In the genomic region with DNA sequence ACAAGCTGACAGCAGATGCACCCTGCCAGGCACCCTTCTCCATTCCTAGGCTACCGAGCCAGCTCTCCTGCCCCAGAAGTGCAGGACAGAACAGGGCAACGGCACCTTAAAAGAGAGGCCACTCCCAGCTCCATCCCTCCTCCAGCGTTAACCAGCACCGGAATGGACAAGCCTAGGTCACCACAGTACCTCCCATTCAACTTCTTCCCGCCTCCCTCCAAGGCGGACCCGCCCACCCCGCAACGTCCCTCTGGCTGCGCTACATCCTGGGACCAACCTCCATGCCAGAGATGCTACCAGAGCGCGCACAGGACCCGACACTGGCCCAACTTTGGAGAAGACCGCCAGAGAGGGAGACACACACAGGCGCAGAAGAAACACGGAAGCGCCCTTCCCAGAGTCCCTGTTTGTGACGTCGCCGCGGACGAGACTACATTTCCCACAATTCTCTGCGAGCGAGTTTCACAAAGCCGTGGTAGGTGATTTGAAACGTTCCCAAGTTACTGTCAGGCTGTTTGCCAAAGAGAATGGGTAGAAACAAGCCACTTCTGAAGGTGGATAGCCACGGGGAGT, we compare ENCODE assay signal across 8 mouse cellular contexts. TPM values are rescaled to one million over a fixed set of nuclear protein-coding genes. Genes with fewer than 3 reads are reported as not detected.
A peak's percentile ranks its signal among the peaks of the same experiment; 100 is the strongest.
DNase-seq lines count a peak whose midpoint lies in the region; ATAC-seq and TF ChIP-seq lines count a peak whose summit lies in the region.

Gene Zfp712, minus strand, starts transcription at position 385 of the 573 bp plus-strand sequence.

- peak; percentile 32; the same call in 1 of the 2 replicates for TF ChIP-seq CTCF in liver, embryonic 14.5 days (IDR thresholded peaks at IDR 0.05; ENCODE audit: low read depth)
- no peak for TF ChIP-seq CTCF in stomach, postnatal 0 days (IDR thresholded peaks at IDR 0.05; ENCODE audit: low read depth)

- DNase-seq in c-Kit-negative CD71-positive TER-119-positive erythroid progenitor cells, embryonic 14.5 days (ENCODE audit: low read depth, low spot score): peak; percentile 77
- DNase-seq in forebrain, embryonic 10.5 days (ENCODE audit: extremely low spot score, low spot score): peak; percentile 87
- peak; percentile 95 to 97 for DNase-seq in kidney, postnatal 25 days
- DNase-seq in liver, embryonic 14.5 days (ENCODE audit: low read depth in 3 of 3, low spot score in 3 of 3): peak; percentile 77 to 84 (median 77)
- peak; percentile 91 for DNase-seq in neural tube, embryonic 11.5 days (ENCODE audit: low spot score)
- peak; percentile 91 for DNase-seq in stomach, postnatal 0 days (ENCODE audit: low spot score)

- peak within 1 kb of the TSS; percentile 83 for H3K4me2 ChIP-seq in heart, embryonic 15.5 days
- peak within 1 kb of the TSS; percentile 91 for H3K4me2 ChIP-seq in liver, embryonic 14.5 days (ENCODE audit: low read depth)
- H3K4me2 ChIP-seq in neural tube, embryonic 11.5 days (ENCODE audit: low read depth): peak within 1 kb of the TSS; percentile 51
- peak within 1 kb of the TSS; percentile 73 for H3K4me2 ChIP-seq in stomach, postnatal 0 days (replicated peaks; ENCODE audit: low read depth)

- TF ChIP-seq EP300 in liver, embryonic 14.5 days (IDR thresholded peaks at IDR 0.05; ENCODE audit: low read depth): no peak
- TF ChIP-seq EP300 in stomach, postnatal 0 days (optimal IDR thresholded peaks at IDR 0.05): no peak

- H3K36me3 ChIP-seq in forebrain, embryonic 10.5 days (replicated peaks): peaks cover 6% of the 10 kb centered on the region; the same call in 1 of the 2 replicates
- H3K36me3 ChIP-seq in heart, embryonic 15.5 days: no peaks in the 10 kb centered on the region
- no peaks in the 10 kb centered on the region for H3K36me3 ChIP-seq in liver, embryonic 14.5 days (replicated peaks; ENCODE audit: control insufficient read depth, insufficient read depth, low read depth)
- H3K36me3 ChIP-seq in neural tube, embryonic 11.5 days (ENCODE audit: control insufficient read depth, insufficient read depth, low read length): no peaks in the 10 kb centered on the region; the same call in 1 of the 2 replicates
- no peaks in the 10 kb centered on the region for H3K36me3 ChIP-seq in stomach, postnatal 0 days (ENCODE audit: control insufficient read depth, insufficient read depth, low read length)

- peak within 1 kb of the TSS; percentile 69 for H3K9ac ChIP-seq in heart, embryonic 15.5 days
- peak within 1 kb of the TSS; percentile 79 for H3K9ac ChIP-seq in liver, embryonic 14.5 days (replicated peaks)
- H3K9ac ChIP-seq in neural tube, embryonic 11.5 days (ENCODE audit: low read length): peak within 1 kb of the TSS; percentile 60
- peak within 1 kb of the TSS; percentile 52 for H3K9ac ChIP-seq in stomach, postnatal 0 days (ENCODE audit: low read length)

- peaks cover 17% of the 10 kb centered on the region for H3K9me3 ChIP-seq in forebrain, embryonic 10.5 days
- no peaks in the 10 kb centered on the region for H3K9me3 ChIP-seq in heart, embryonic 15.5 days (replicated peaks)
- no peaks in the 10 kb centered on the region for H3K9me3 ChIP-seq in liver, embryonic 14.5 days (ENCODE audit: control insufficient read depth, low read length)
- H3K9me3 ChIP-seq in neural tube, embryonic 11.5 days (ENCODE audit: control insufficient read depth, low read length): no peaks in the 10 kb centered on the region; the same call in 1 of the 2 replicates
- H3K9me3 ChIP-seq in stomach, postnatal 0 days (ENCODE audit: control insufficient read depth, low read length): no peaks in the 10 kb centered on the region

- peak; percentile 93 for ATAC-seq in CD4-positive, CD25-positive, alpha-beta regulatory T cell, adult 4 months
- peak; percentile 93 for ATAC-seq in heart, embryonic 15.5 days (replicated peaks; ENCODE audit: insufficient number of reproducible peaks, insufficient read depth, low FRiP score, low read depth)
- peak; percentile 99 for ATAC-seq in liver, embryonic 14.5 days (ENCODE audit: insufficient read depth)
- peak; percentile 94 for ATAC-seq in neural tube, embryonic 11.5 days (ENCODE audit: insufficient read depth, low FRiP score, low TSS enrichment)
- peak; percentile 98 for ATAC-seq in stomach, postnatal 0 days (ENCODE audit: low FRiP score, low TSS enrichment)

- under 1% methylated on average over 27 of the region's 27 CpGs for WGBS in forebrain, embryonic 10.5 days
- WGBS in heart, embryonic 15.5 days: under 1% methylated on average over 27 of the region's 27 CpGs
- WGBS in liver, embryonic 14.5 days (ENCODE audit: insufficient replicate concordance): under 1% methylated on average over 27 of the region's 27 CpGs
- under 1% methylated on average over 27 of the region's 27 CpGs for WGBS in neural tube, embryonic 11.5 days
- WGBS in stomach, postnatal 0 days: under 1% methylated on average over 27 of the region's 27 CpGs

- H3K27ac ChIP-seq in forebrain, embryonic 10.5 days: peak within 1 kb of the TSS; percentile 90
- peak within 1 kb of the TSS; percentile 92 for H3K27ac ChIP-seq in heart, embryonic 15.5 days
- peak within 1 kb of the TSS; percentile 81 for H3K27ac ChIP-seq in liver, embryonic 14.5 days
- H3K27ac ChIP-seq in neural tube, embryonic 11.5 days (ENCODE audit: low read depth, low read length): no peak within 1 kb of the TSS
- H3K27ac ChIP-seq in stomach, postnatal 0 days (replicated peaks): peak within 1 kb of the TSS; percentile 78

- H3K4me3 ChIP-seq in forebrain, embryonic 10.5 days: peak within 1 kb of the TSS; percentile 77
- H3K4me3 ChIP-seq in heart, embryonic 15.5 days: peak within 1 kb of the TSS; percentile 77
- H3K4me3 ChIP-seq in liver, embryonic 14.5 days (ENCODE audit: insufficient read depth in 1 of 2, low read depth in 2 of 2, low read length in 2 of 2): peak within 1 kb of the TSS; percentile 85 to 97
- H3K4me3 ChIP-seq in neural tube, embryonic 11.5 days (ENCODE audit: low read depth, low read length): peak within 1 kb of the TSS; percentile 64
- peak within 1 kb of the TSS; percentile 54 for H3K4me3 ChIP-seq in stomach, postnatal 0 days (ENCODE audit: low read depth, low read length)

- H3K27me3 ChIP-seq in forebrain, embryonic 10.5 days (ENCODE audit: poor library complexity, severe bottlenecking): no peaks in the 10 kb centered on the region
- H3K27me3 ChIP-seq in heart, embryonic 15.5 days: no peaks in the 10 kb centered on the region
- H3K27me3 ChIP-seq in liver, embryonic 14.5 days (ENCODE audit: control insufficient read depth, insufficient read depth, low read length): no peaks in the 10 kb centered on the region
- no peaks in the 10 kb centered on the region for H3K27me3 ChIP-seq in neural tube, embryonic 11.5 days (ENCODE audit: control insufficient read depth, insufficient read depth, low read length)
- H3K27me3 ChIP-seq in stomach, postnatal 0 days (ENCODE audit: control insufficient read depth, insufficient read depth, low read length): no peaks in the 10 kb centered on the region

- H3K4me1 ChIP-seq in forebrain, embryonic 10.5 days: peaks cover 5% of the 10 kb centered on the region
- peaks cover 5% of the 10 kb centered on the region for H3K4me1 ChIP-seq in heart, embryonic 15.5 days (replicated peaks)
- H3K4me1 ChIP-seq in liver, embryonic 14.5 days (replicated peaks; ENCODE audit: control insufficient read depth in 2 of 2, insufficient read depth in 2 of 2, low read length in 1 of 2): peaks cover 2 to 4% of the 10 kb centered on the region in 2 experiments; a peak in 3 of 4 replicates
- peaks cover 3% of the 10 kb centered on the region; the same call in 1 of the 2 replicates for H3K4me1 ChIP-seq in neural tube, embryonic 11.5 days (ENCODE audit: control insufficient read depth, insufficient read depth, low read length)
- no peaks in the 10 kb centered on the region for H3K4me1 ChIP-seq in stomach, postnatal 0 days (replicated peaks; ENCODE audit: control insufficient read depth, insufficient read depth)

RNA-seq across cellular contexts. Expression of gene Zfp712, which starts in this region (rescaled TPM):
- polyA plus RNA-seq in CD4-positive, CD25-positive, alpha-beta regulatory T cell, adult 4 months (2017; shearing (Covaris generic)): 10 to 100 TPM in 1 of 2 experiments, 1 to 10 TPM in 1; 9.5 to 10.5 TPM
- 3.7 and 4.1 TPM in 2 replicates for polyA plus RNA-seq in forebrain, embryonic 10.5 days (2016; fragmentation: Nextera tagmentation; extraction: Ambion mirVana)
- 2.2 and 2.4 TPM in 2 replicates for polyA plus RNA-seq in heart, embryonic 15.5 days (2015; fragmentation: Nextera tagmentation; extraction: Ambion mirVana)
- polyA plus RNA-seq in liver, embryonic 14.5 days (2012; rRNA removed): 0.22 and 0.28 TPM in 2 replicates
- 0.82 and 1.0 TPM in 2 replicates for polyA plus RNA-seq in liver, embryonic 14.5 days (2014; fragmentation: Nextera tagmentation; extraction: Ambion mirVana)
- polyA plus RNA-seq in neural tube, embryonic 11.5 days (2014; fragmentation: Nextera tagmentation; extraction: Ambion mirVana): 5.2 and 7.2 TPM in 2 replicates
- polyA plus RNA-seq in stomach, postnatal 0 days (2015; fragmentation: Nextera tagmentation; extraction: Ambion mirVana): 1.1 and 1.2 TPM in 2 replicates
